Mouse (Mus musculus) megakaryocyte-erythroid progenitor cell, adult 5-6 weeks (primary cell): ENCODE data around the gene Ercc6. TPM values are rescaled to one million over a fixed set of nuclear protein-coding genes. Genes with fewer than 3 reads are reported as not detected.

ENCODE experiments used
- ATAC-seq: replicated peaks from 2 replicates; pipeline ENCODE4 v1.8.0; 2016; ENCODE audit warnings: mild to moderate bottlenecking, inconsistent platforms; ENCODE audit not compliant: severe bottlenecking, poor library complexity, low FRiP score, low TSS enrichment
- total RNA-seq, 2 experiments: library from RNA; stranded (forward) in 1 of 2; stranded (reverse) in 1 of 2; fragments of 200-1000, 215-1000 nt in 1 of 2; fragments of >200 nt in 1 of 2; fragmentation: Nextera tagmentation in 1 of 2; gene quantifications; 2 replicates each; pipeline ENCODE4 v1.2.3; 2014 to 2017

Gene Ercc6
- total RNA-seq, 2 experiments from 2014 or later, result 20.9 to 22.7 TPM

DNA sequence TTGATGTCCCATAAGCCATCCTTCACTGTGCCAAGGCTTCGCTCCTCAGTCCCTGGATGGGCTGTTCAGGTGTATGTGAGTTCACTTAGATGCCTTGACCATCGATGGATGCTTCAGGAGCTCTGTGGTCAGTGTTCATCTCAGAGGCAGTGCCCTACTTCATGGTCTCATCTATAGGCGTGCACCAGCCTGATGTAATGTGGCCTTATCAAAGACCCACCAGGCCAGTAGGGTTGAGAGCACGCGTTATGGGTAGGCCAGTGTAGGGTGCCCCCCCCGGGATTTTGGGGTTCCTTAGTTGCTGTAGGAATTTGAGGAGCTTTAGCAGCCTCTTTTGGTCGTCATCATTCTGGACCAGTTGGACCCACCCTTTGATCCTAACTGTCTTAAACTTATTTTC is 111.5 kb downstream of the Ercc6 start:
- ATAC-seq, result no peak

DNA sequence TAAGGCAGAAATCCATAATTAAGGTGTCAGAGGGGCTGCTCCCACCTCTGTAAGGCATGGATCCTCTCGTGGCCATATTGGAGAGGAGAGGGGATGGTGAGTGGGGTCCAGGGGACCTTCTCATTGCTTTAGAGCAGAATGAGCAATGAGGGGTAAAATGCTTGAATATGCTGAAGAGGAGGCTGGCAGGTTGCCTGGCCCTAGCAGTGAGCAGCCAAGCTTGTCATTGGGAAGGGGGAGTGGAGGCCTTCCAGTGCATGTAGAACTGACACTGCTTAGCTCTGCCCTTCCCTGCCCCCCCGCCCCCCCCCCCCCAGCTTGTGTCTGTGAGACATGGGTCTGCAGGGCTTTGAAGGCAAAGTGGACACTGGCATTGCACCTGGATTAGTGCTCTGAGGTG is 114.0 kb downstream of the Ercc6 start:
- ATAC-seq, result no peak

GRCm38 (mm10) chr14:32628584-32628983 is 115.3 kb downstream of the Ercc6 start:
- ATAC-seq, result no peak

Other genes starting within 250 kb of the Ercc6 start
- gene Ogdhl, start 191.5 kb upstream of the Ercc6 start, total RNA-seq (2014; fragmentation: Nextera tagmentation), result 0.33 TPM in 1 of 2 replicates, not detected in the other
- not detected in 2 replicates for gene Ogdhl, start 191.5 kb upstream of the Ercc6 start, total RNA-seq (2017)
- not detected in 2 replicates for gene 1700024G13Rik, start 125.1 kb upstream of the Ercc6 start, total RNA-seq (2014; fragmentation: Nextera tagmentation)
- not detected in 2 replicates for gene 1700024G13Rik, start 125.1 kb upstream of the Ercc6 start, total RNA-seq (2017)
- not detected in 2 replicates for gene Slc18a3, start 48.7 kb upstream of the Ercc6 start, total RNA-seq (2014; fragmentation: Nextera tagmentation)
- gene Slc18a3, start 48.7 kb upstream of the Ercc6 start, total RNA-seq (2017), result not detected in 2 replicates
- gene Chat, start 47.5 kb upstream of the Ercc6 start, total RNA-seq (2014; fragmentation: Nextera tagmentation), result not detected in 2 replicates
- not detected in 2 replicates for gene Chat, start 47.5 kb upstream of the Ercc6 start, total RNA-seq (2017)
- not detected in 2 replicates for gene Prrxl1, start 85.9 kb downstream of the Ercc6 start, total RNA-seq (2014; fragmentation: Nextera tagmentation)
- not detected in 2 replicates for gene Prrxl1, start 85.9 kb downstream of the Ercc6 start, total RNA-seq (2017)
- gene 3425401B19Rik, start 171.8 kb downstream of the Ercc6 start, total RNA-seq (2014; fragmentation: Nextera tagmentation), result not detected in 2 replicates
- not detected in 2 replicates for gene 3425401B19Rik, start 171.8 kb downstream of the Ercc6 start, total RNA-seq (2017)